Mouse (Mus musculus): Measurements from ENCODE around the gene Mvk. TPM values are rescaled to one million over a fixed set of nuclear protein-coding genes. Genes with fewer than 3 reads are reported as not detected.

Gene Mvk
- 4.3 and 7.9 TPM in 2 replicates for total RNA-seq (2017)

GRCm38 (mm10) chr5:114443566-114444367 lies at the start of gene Mvk, which contains the start of gene Mmab:
TSS of gene Mvk (plus strand) at chr5:114444269.
TSS of gene Mmab (minus strand) at chr5:114444060.
- peak; percentile 97 to 99 for ATAC-seq (replicated peaks in 1 of 2; ENCODE audit: insufficient read depth in 1 of 2, low FRiP score in 2 of 2, low TSS enrichment in 1 of 2, low read depth in 1 of 2, poor library complexity in 2 of 2, severe bottlenecking in 2 of 2)

GRCm38 (mm10) chr5:114406592-114406991 lies 37.5 kb upstream of the Mvk start:
- ATAC-seq (replicated peaks in 1 of 2; ENCODE audit: insufficient read depth in 1 of 2, low FRiP score in 2 of 2, low TSS enrichment in 1 of 2, low read depth in 1 of 2, poor library complexity in 2 of 2, severe bottlenecking in 2 of 2), result no peak

- ATAC-seq (replicated peaks in 1 of 2; ENCODE audit: insufficient read depth in 1 of 2, low FRiP score in 2 of 2, low TSS enrichment in 1 of 2, low read depth in 1 of 2, poor library complexity in 2 of 2, severe bottlenecking in 2 of 2), result no peak
These were observed 36.8 kb upstream of the Mvk start for GRCm38 (mm10) chr5:114407269-114407668.

- ATAC-seq (replicated peaks in 1 of 2; ENCODE audit: insufficient read depth in 1 of 2, low FRiP score in 2 of 2, low TSS enrichment in 1 of 2, low read depth in 1 of 2, poor library complexity in 2 of 2, severe bottlenecking in 2 of 2), result no peak
These were observed 36.3 kb upstream of the Mvk start for GRCm38 (mm10) chr5:114407810-114408209.

- no peak for ATAC-seq (replicated peaks in 1 of 2; ENCODE audit: insufficient read depth in 1 of 2, low FRiP score in 2 of 2, low TSS enrichment in 1 of 2, low read depth in 1 of 2, poor library complexity in 2 of 2, severe bottlenecking in 2 of 2)
These were observed 35.2 kb upstream of the Mvk start for GRCm38 (mm10) chr5:114408846-114409245.

- no peak for ATAC-seq (replicated peaks in 1 of 2; ENCODE audit: insufficient read depth in 1 of 2, low FRiP score in 2 of 2, low TSS enrichment in 1 of 2, low read depth in 1 of 2, poor library complexity in 2 of 2, severe bottlenecking in 2 of 2)
These were observed 33.6 kb upstream of the Mvk start for GRCm38 (mm10) chr5:114410429-114410828.

GRCm38 (mm10) chr5:114412361-114412998 lies 31.6 kb upstream of the Mvk start:
- ATAC-seq (replicated peaks in 1 of 2; ENCODE audit: insufficient read depth in 1 of 2, low FRiP score in 2 of 2, low TSS enrichment in 1 of 2, low read depth in 1 of 2, poor library complexity in 2 of 2, severe bottlenecking in 2 of 2), result no peak

- ATAC-seq (replicated peaks in 1 of 2; ENCODE audit: insufficient read depth in 1 of 2, low FRiP score in 2 of 2, low TSS enrichment in 1 of 2, low read depth in 1 of 2, poor library complexity in 2 of 2, severe bottlenecking in 2 of 2), result no peak
These were observed 30.9 kb upstream of the Mvk start for GRCm38 (mm10) chr5:114413067-114413735.

GRCm38 (mm10) chr5:114415606-114416005 lies 28.5 kb upstream of the Mvk start:
- no peak for ATAC-seq (replicated peaks in 1 of 2; ENCODE audit: insufficient read depth in 1 of 2, low FRiP score in 2 of 2, low TSS enrichment in 1 of 2, low read depth in 1 of 2, poor library complexity in 2 of 2, severe bottlenecking in 2 of 2)

- ATAC-seq (replicated peaks in 1 of 2; ENCODE audit: insufficient read depth in 1 of 2, low FRiP score in 2 of 2, low TSS enrichment in 1 of 2, low read depth in 1 of 2, poor library complexity in 2 of 2, severe bottlenecking in 2 of 2), result peak; percentile 50; a peak in 3 of 4 replicates
These were observed 27.2 kb upstream of the Mvk start for GRCm38 (mm10) chr5:114416855-114417254.

GRCm38 (mm10) chr5:114418541-114418940 lies 25.5 kb upstream of the Mvk start:
- ATAC-seq (replicated peaks in 1 of 2; ENCODE audit: insufficient read depth in 1 of 2, low FRiP score in 2 of 2, low TSS enrichment in 1 of 2, low read depth in 1 of 2, poor library complexity in 2 of 2, severe bottlenecking in 2 of 2), result peak in 1 of 2 experiments; percentile 48; a peak in 1 of 4 replicates

GRCm38 (mm10) chr5:114421561-114422298 lies 22.3 kb upstream of the Mvk start:
- no peak for ATAC-seq (replicated peaks in 1 of 2; ENCODE audit: insufficient read depth in 1 of 2, low FRiP score in 2 of 2, low TSS enrichment in 1 of 2, low read depth in 1 of 2, poor library complexity in 2 of 2, severe bottlenecking in 2 of 2)

- no peak for ATAC-seq (replicated peaks in 1 of 2; ENCODE audit: insufficient read depth in 1 of 2, low FRiP score in 2 of 2, low TSS enrichment in 1 of 2, low read depth in 1 of 2, poor library complexity in 2 of 2, severe bottlenecking in 2 of 2)
These were observed 21.5 kb upstream of the Mvk start for GRCm38 (mm10) chr5:114422591-114422990.

GRCm38 (mm10) chr5:114423961-114424360 lies 20.1 kb upstream of the Mvk start:
- ATAC-seq (replicated peaks in 1 of 2; ENCODE audit: insufficient read depth in 1 of 2, low FRiP score in 2 of 2, low TSS enrichment in 1 of 2, low read depth in 1 of 2, poor library complexity in 2 of 2, severe bottlenecking in 2 of 2), result no peak

GRCm38 (mm10) chr5:114426732-114427131 lies 17.3 kb upstream of the Mvk start:
- ATAC-seq (replicated peaks in 1 of 2; ENCODE audit: insufficient read depth in 1 of 2, low FRiP score in 2 of 2, low TSS enrichment in 1 of 2, low read depth in 1 of 2, poor library complexity in 2 of 2, severe bottlenecking in 2 of 2), result no peak

GRCm38 (mm10) chr5:114428621-114429020 lies 15.4 kb upstream of the Mvk start:
- ATAC-seq (replicated peaks in 1 of 2; ENCODE audit: insufficient read depth in 1 of 2, low FRiP score in 2 of 2, low TSS enrichment in 1 of 2, low read depth in 1 of 2, poor library complexity in 2 of 2, severe bottlenecking in 2 of 2), result no peak

- no peak for ATAC-seq (replicated peaks in 1 of 2; ENCODE audit: insufficient read depth in 1 of 2, low FRiP score in 2 of 2, low TSS enrichment in 1 of 2, low read depth in 1 of 2, poor library complexity in 2 of 2, severe bottlenecking in 2 of 2)
These were observed 14.3 kb upstream of the Mvk start for GRCm38 (mm10) chr5:114429781-114430180.
